Mouse (Mus musculus) CD8-positive naive resting alpha-beta T cell, adult 57 days (primary cell): Measurements from ENCODE around the gene Ldah. TPM values are rescaled to one million over a fixed set of nuclear protein-coding genes. Genes with fewer than 3 reads are reported as not detected.

Source experiments
- total RNA-seq: library from RNA; stranded (reverse); gene quantifications from one replicate; pipeline ENCODE4 v1.2.4, GENCODE M21; 2023

Ldah gene
- 29.5 TPM for total RNA-seq

DNA sequence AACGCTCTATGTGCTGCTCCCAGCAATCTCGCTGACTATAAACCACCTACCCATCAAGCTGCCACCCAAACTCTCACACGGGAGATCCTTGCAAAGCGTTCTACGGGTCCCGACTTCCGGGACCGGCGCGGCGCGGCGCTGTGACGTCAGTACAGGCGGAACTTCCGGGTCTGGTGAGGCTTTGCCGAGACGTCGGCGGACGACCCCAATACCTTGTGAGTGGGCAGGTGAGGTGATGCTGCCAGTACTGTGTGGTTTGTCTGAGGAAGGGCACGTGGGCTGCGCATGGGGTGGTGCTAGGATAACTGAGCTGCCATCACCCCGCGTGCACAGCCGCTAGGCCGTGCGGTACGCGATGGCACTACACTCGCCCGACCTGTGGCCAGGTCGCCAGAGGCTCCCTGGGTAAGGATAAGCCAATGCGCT, at the start of gene Ldah:
TSS of gene Ldah (plus strand) at position 130 of the 426 bp plus-strand sequence.

DNA sequence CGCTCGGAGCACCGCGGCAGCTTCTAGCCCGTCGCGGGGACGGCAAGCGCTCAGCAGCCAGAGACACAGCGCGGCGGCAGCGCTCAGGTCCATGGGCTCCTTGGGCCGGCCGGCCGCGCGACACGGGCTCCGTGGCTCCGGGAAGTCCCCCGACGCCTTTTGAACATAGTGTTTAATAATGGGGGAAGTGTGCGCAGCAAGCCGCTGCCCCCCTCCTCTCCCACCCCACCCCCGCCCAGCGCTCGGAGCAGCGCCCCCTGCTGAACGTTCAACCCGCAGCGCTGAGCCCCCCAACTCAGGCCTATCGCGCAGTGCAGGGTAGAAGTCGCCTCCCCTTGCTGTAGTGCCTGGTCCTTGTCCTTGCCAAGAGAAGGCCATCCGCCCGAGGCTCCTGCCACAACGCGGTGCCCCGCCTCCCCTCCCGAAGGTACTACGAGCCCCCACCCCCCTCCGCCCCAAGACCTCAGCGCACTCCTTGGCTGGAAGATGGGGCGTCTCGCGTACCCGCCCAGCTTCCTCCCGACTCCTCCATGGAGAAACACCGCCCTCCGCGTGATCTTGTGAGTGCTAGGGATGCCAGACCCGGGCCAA, 94.0 kb downstream of the Ldah start, which contains the start of gene Gdf7:
TSS of gene Gdf7 (minus strand) at position 114 of the 591 bp plus-strand sequence.

DNA sequence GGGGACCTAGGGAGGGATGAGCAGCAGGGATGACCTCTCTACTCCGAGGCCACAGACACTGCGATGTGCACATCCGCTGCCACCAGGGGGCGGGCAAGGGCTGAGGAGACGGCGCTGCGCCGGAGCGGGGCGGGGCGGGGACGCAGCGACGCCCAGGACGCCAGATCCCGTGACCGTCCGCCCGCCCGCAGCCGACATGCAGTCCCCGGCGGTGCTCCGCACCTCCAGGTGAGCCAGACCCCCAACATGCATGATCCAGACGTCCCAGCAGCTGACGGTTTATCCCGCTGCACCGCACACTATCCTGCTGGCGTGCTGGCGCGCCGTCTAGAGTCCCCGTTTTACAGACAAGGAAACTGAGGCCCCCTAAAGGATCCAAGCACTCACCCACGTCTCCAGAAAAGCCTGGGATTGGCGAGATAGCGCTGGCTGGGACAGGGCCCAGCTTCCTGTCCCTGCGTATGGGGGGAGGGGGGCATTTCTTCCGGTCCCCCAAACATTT, 105.4 kb downstream of the Ldah start, which contains the start of gene Hs1bp3:
TSS of gene Hs1bp3 (plus strand) at position 163 of the 502 bp plus-strand sequence.

Other genes starting within 250 kb of the Ldah start
- gene Apob, start 230.5 kb upstream of the Ldah start, total RNA-seq, result not detected
- not detected for gene Gdf7, start 93.8 kb downstream of the Ldah start, total RNA-seq
- 10.0 TPM for gene Hs1bp3, start 105.3 kb downstream of the Ldah start, total RNA-seq